Mouse (Mus musculus): Measurements from ENCODE around the gene Nrap.

The Nrap gene

DNA sequence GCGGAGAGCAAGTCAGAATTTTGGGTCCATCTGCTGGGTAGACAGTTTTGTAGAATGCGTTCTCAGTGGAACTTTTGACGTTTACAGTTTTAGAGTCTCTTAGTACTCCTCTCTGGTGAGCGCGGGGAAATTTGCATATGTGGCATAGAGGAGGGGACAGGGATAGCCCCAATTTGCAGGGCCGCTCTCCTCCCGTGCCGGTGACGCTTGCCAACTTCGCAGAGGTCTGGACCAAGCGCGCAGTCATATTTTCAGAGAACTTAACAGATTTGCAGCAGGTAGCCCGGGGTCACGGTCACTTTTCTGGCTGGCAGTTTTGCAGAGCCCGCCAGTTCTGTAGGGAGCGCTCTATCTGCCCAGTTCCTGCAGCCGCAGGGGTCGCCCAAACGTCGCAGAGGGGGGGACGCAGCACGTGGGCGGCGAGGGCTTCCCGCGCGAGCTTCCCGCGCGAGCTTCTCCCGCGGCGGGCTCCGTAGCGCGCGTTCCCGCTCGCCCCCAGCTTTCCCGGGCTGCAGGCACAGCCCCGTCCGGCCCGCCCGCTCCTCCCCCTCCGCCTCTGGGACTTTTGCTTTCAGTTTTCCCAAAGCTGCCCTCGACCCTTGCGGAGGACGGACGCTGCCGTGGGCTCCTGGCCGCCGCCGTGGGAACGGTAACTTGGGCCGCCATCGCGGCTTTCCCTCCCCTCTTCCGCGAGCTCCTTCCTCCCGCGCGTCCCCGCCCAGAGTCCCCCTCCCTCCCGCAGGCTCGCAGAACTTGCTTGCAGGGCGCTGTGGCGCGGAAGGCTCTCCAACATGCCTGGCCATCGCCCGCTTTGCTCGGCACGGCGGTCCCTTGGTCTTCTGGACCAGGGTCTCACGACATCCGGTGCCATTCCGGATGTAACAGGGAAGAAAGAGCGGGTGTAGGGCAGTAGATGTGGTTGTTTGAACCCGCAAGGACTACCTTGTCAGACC, 7.1 kb upstream of the Nrap start, which contains the start of gene Casp7:
Gene Casp7, plus strand, starts transcription at position 461 of the 953 bp plus-strand sequence.
- no peak for DNase-seq

DNA sequence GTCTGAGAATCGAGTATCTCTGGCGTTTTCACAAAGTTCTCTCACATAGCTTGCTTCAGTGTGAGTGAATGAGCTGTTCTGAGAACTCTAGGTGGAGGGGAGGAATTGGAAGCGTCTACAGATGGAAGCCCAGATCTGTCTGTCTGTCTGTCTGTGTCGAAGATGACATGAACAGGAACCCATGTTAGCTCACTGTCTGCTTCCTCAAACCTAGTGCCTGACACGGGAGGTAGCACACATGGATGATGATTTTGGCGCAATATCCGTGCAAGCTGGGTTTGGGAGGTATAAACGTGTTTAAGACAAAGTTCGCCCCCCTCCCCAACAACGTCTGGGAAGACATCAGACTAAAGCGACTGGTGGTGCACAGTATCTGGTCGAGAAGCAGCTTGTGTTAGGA, 6.4 kb upstream of the Nrap start:
- no peak for DNase-seq

DNA sequence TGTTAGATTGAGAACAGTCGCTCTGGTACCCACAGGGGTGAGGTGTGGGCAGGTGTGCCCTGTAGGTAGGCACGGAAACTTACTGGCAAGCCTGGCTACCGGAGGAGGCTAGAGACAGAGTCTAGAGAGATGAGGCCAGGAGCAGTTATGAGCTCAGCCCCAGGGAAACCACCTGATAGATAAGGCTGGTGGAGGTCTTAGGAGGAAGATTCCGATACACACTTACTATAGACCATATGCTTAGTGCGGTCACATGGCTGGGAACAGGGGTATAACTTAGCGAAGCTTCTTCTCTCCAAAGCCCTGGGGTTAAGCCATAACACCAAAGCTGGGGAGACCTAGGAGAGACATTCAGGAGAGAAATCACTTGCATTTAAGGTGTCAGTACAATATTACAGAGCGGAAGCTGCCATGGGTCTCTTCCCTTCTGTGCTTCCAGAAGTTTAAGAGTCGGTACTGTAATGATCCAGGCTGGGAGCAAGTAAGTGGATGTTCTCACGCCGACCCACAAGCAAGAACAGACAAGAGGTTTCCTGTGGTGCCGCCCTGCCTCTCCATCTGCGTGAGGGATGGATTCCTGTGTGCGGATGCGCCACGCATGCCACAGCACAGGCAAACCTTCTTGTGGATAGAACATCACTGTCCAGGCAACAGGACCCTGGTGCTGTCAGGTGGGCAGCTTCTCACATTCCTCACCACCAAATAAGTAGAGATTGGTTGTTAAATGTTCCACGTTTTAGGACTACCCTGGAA, 5.5 kb upstream of the Nrap start:
- DNase-seq, result no peak

DNA sequence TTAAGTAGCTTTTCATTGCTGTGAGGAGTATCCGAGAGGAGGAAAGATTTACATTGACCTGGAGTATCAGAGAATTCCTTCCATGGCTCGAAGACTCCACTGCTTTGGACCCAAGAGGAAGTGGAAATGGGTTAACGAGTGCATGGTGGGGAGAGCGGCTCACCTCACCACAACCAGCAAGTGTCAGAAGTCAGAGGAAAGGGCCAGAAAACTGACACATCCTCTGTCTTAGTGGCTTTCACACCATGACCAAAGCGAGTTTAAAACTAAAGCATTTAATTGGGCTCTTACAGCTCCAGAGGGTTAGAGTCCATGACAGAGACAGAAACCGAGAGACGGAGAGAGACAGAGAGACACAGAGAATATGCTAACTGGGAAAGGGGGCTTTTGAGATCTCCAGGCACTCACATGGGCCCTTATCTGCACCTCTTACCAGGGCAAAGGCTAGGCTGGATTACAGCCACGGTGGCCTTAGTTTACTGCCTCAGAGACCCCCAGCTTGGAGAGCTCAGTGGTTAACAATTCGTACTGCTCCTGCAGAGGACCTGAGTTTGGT, 3.6 kb upstream of the Nrap start:
- DNase-seq, result no peak

DNA sequence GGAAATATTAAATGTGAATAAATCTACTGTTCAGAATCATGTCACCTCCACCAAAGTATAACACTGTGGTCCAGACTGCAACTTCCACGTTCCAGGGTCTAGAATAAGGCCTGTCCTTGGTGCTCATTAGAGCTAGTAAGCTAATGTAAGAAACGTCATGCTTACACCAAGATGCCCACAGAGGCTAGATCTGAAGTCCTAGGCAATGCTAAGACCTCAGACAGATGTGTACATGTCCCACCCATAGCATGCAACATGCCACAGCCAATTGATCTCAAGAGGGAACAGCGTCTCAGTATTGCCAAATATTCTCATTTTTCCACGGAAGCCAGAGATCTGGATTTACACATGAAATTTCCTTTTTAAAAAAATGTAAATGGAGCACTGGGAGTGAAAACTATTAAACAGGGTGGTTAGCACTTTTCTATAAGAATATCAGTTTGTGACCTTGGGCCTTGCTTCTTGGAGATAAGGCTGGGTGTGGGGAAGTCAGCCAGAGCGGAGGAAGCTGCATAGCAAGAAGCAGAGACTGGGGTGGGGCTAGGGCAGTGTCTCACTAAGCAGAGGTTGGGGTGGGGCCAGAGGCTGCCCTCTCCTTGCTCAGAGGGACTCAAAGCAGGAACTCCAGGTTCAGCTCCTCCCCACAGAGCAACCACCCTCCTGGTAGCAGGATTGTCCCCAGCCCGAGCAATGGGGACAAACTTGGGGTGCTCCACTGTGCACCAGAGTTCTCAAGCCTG, 1.6 kb upstream of the Nrap start:
- no peak for DNase-seq

DNA sequence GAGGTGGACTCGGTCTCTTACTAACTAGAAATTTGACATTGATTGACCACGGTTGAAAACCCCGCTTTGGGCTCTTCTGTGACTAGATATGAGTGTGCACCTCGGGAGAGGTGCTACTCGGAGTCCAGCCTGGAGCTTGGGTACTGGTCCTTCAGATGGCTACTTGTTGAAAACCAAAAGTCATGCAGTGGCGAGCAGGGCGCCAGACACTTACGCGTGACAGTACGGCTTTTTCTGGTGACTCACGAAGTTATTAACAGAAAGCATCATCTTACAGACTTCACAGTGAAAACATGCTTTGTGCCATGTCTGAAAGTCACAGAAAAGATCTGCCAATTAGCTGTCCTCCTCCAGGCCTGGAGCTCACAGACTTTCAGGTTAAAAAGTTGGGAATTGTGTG, 661 bp downstream of the Nrap start:
- DNase-seq, result no peak

DNA sequence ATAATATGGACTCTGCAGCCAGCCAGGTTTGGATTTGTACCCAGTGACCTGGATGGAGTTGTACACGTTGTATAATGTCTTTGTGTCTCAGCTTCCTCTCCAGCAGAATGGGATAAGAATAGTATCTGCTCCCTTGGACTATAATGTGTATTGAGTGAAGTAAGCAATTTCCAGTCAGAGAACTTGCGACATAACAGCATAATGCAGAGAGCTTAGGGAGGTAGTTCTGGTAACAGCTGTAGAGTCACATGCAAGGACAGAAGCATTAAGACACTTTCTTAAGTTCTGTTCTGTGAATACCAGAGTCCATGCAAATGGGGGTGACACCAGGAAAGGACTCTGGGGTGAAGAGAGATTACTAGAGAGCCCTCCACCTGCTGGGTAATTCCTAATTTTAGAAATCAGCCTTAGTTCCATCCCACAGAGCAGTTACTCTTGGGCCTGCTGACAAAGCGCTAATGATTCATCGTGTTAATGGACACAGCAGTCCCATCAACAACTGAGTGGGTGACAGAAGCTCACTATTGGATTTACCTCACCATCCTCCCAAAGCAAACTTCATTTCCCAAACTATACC, 2.0 kb downstream of the Nrap start:
- no peak for DNase-seq

DNA sequence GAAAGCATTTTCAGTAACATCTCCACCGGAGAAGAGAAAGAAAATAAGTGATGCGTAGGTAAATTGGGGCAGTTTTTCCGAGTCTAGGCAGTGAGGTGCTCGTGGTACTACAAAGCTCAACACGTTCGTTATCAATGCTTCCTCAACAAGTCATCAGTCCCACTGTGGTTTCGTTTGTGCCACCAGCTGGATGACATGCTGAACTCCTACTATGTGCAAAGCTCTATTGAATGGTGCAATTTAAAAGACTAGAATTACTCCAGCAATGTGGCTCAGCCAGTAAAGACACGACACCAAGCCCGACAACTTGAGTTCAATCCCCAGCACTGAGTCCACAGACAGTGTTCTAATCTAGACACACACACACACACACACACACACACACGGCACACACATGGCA, 3.7 kb downstream of the Nrap start:
- no peak for DNase-seq

DNA sequence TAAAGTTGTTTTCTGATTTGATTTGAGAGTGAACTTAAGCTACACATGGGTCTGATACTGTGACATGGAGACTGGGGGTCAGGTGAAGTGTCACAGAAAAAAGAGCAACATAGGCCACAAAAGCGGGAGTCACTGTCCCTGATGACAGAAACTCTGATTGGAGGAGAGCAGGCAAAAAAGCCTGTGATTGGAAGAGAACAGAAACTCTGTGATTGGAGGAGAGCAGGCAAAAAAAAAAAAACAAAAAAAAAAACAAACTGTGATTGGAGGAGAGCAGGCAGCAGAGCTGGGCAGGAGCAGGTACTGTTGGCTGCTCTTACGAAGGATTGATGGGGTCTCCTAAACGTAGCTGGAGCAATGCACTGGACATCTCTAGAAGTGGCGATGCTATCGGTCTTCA, 4.3 kb downstream of the Nrap start:
- DNase-seq, result no peak

DNA sequence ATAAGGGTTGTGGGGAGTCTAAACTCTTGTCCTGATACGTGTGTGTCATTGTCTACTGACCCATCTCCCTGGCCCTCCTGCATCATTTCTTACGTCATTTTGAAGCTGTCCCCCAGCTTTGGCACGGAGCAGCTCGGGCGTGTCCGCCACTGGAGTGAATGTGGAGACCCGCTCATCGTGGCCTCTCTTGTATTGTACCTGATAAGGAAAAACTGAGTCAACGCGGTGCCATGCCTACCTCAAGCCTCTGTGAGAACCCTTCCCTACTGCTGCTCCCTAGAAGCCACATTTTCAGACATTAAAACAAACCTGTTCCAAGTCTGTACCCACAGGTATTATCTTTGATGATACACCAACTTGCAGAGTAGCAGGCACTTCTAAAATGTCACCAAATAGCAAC, 8.4 kb downstream of the Nrap start:
- DNase-seq, result no peak

DNA sequence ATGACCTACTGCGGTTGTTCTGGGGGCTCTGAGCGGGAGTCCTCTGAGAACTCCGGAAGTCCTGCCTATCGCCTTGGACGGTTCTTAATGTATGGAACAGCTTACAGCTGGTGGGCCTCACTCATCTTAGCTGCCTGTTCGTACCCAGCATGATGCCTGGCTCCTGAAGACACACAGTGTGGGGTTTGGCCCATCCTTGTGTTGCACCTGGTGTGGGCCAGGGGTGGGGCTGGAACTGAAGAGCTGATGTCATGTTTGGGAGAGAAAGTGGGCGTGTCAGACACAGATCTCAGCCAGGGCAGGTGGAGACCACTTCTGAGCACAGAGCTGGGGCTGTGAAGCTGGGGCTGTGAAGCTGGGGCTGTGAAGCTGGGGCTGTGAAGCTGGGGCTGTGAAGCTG, 9.5 kb downstream of the Nrap start:
- DNase-seq, result no peak

DNA sequence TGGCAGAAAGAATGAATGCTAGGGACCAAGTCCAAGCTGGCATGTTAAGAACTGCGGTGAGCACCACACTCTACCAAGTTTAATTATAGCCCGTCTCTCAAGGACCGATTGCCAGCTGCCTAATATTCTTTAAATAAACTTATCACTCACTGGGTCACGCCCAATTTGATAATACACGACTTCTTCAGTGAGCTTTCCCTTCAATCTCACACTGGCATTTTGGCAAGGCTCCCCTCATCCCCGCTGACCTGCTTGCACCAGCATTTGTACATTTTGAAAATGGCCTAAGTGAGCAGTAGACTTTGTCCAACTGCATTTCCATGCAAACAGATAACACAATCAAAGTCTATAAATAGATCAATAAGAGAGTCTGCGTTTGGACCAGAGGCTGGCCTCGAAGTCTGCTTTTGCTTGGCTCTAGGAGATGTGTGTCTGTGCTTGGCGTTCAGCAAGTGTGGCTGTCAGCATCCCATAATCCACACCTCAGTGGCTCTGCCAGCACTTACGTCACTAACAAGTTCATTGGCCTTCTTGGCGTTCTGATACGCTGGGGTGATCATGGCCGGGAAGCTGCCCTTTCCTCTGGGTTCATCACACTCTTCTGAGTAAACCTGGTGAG, 11.2 kb downstream of the Nrap start:
- no peak for DNase-seq

DNA sequence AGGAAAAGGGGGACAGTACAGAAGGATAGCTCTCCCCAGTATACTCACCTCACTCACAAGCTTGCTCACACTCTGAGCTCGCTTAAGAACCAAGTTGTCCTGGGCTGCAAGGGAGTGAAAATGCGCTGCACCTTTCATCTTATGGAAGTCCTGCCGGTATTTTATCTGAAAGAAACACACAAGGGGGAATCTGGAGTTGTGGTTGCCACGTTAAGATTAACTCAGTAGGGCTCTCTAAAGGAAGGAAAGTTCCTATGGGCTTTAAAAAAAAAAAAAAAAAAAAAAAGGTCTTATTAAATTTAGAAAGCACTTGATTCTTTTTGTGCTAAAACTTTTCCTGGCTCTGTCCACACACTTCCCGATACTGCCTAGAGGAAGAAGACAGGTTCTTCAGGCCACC, 11.8 kb downstream of the Nrap start:
- DNase-seq, result no peak

DNA sequence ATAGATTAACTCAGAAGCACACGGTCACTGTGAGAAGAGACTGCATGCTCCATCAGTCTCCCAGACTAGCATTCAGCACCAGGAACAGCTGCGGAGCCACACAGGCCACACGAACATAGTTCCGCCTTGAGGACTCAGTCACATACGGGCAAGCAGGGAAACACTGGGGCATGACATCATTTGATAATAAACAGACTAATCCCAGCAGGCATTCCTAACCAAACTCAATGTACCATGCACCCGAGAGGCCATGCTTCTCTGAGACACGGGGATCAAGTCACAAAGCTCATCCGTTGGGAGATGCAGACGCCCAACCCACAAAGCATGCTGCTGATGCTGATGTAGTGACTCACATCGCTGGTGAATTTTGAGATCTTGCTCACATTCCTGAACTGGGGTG, 15.8 kb downstream of the Nrap start:
- DNase-seq, result no peak

DNA sequence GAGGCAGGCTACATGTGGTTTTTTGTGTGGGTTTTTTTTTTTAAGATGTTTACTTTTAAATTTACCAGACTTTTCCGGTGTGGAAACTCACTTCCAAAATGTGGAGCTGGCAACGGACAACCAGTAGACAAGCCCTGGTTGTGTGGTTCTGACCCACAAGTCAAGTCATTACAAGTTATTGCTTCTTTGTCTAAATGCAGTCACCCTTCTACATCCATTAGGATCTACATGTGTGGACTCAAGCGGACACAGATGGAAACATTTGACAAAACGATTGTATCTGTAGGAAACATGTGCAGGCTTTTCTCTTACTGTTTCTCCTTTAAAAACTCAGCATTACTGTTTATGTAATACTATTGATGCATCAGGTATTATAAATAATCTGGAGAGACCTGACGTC, 16.6 kb downstream of the Nrap start:
- DNase-seq, result no peak

DNA sequence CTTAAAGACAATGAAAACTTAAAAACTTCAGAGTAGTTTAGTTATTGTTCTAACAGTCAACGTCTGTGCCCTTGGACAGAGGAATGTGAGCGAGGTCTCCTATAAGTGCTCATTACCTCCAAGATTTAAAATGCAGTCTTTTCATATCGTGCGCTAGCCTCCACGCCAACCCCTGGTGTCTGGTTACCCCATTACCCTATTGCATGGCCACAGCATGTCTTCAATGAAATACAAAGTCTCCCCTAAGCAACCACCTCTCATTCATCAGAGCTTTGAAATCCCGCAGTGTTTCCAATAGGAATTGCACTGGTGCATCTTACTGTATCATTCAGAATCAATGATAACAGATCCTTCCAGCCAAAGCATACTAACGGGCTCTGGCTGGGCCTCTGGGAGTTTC, 17.6 kb downstream of the Nrap start:
- DNase-seq, result no peak

DNA sequence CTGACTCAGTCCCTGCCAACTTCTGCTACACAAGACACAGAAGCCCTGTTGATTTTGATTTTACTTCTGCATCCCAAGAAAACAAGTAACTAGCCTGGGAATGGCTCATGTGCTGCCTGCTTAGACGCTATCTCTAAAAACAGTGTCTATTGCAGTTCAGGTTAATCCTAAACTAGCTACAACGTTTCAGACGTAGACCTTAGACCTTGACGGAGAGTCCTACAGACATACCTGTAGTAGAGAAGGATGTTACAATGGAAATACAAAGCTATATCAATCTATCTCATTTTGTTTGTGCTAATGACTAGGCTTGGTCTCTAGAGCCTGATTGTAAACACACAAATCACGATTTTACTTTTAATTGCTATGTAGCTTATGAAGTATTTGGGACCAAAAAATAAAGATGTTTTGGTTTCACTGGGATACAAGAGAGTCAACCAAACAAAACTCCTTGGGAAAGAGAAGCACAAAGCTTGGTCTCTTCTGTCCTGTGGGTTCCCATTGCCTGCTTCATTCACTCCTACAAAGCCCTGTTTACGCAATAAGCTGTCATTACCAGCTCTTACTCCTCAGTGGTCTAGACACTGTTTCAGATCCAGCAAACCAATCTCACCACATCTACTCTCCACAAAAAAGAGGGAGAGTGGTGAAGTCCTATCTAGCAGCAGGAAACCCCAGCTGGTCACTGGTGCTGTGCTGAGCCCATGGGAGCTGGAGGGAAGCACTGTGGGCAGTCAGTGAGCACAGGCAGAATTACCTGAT, 19.3 kb downstream of the Nrap start:
- no peak for DNase-seq

DNA sequence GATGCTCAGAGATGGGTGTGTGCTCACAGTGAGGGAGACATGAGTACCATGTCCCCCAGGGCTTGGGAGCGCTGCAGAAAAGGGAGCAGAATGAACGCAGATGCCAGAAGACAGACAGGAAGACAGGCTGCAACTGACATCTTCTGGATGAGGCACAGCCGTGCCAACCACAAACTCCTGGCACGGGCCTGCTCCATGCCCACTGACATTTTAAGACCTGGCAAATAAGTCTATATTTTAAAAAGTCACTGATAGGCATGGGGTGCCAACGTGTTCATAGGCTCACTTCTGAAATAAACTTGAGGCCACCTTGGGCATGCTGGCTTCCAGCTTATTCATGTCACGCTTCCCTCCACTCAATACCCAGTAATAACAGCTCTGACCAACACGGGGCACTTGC, 20.9 kb downstream of the Nrap start:
- DNase-seq, result no peak

DNA sequence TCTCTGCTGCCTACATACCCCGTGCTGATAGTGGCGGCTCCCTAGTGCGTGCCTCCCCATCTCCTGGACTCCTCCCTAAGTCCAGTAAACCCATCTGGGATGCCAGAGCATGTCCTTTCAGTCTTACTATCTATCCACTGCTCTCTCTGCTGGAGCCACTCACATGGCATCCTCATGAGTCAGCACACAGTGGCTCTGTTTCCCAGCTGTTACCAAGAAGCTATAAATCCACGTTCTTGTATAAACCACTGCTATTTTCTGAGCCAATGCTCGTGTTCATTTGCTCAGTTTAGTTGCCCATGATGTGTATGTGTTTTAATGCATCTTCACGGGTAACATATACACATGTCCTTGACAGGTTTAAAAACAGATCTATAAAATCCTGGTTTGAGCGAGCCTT, 22.1 kb downstream of the Nrap start:
- no peak for DNase-seq

DNA sequence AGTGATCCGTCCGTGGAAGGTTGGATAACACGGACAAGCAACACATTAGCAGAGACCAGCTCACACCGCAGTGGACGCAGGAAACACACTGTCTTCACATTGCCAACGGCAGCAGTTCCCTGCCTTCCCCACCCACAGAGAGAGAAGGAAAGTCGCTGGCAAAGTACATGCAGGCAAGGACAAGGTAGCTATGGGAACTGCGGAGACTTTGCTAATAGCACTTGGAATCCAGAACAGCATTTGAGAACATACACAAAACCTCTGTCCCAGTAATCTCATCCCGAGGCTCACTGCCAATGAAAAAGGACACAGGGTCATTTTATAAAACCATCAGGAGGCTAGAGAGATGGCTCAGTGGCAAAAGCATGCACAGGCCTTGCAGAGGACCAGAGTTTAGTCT, 23.2 kb downstream of the Nrap start:
- no peak for DNase-seq

DNA sequence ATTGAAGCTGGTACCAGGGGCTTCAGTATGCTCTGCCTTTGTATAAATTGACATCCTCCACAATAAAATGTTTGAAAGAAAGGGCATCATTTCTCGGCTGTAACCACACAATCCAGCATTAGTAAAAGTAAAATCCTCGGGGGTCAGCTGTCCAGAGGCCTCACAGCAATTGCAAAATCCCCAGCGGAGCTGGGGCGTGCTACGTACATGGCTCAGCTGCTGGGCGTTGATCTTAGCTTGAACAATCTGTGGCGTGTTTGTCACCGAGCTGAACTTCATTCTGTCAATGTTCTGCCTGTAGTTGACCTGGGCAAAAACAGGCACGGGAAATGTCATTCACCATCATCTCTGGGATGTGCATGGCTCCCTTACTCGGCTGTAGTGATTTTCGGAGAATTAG, 23.7 kb downstream of the Nrap start:
- DNase-seq, result no peak

DNA sequence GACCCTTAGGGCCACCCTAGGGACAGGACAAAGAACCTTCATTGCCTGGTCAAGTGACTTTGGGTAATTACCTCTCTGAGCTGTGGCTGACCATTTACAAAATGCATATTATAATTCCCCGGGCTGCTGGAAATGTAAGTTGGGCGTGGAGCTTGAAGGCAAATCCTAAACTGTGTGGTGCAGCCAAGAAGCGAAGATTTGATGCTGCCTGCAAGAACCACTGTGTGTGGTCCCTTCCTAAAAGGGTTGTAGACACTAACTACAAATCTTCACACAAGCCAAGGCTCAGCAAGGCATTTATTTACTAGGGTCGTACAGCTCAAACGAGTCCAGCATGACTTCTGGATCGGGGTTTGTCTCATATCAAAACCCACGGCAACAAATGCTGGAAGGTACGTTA, 25.3 kb downstream of the Nrap start:
- DNase-seq, result no peak

Data from layer of hippocampus, adult 9-11 months (tissue).